Mouse (Mus musculus): ENCODE results near the gene Tmem106c. TPM values are rescaled to one million over a fixed set of nuclear protein-coding genes. Genes with fewer than 3 reads are reported as not detected.

The Tmem106c gene
- total RNA-seq, 2 experiments from 2014 or later: 10.9 to 15.3 TPM

GRCm38 (mm10) chr15:97950240-97950639 is 13.8 kb upstream of the Tmem106c start:
- intact Hi-C loops (cut with DNase I): loop anchor here (5.0 kb wide), 4 partner anchors 158 to 283 kb away; partner anchors contain the start of gene Slc48a1
- DNase-seq (ENCODE audit: low spot score): no peak

- intact Hi-C loops (cut with DNase I): loop anchor here (2.0 to 5.0 kb wide), 6 partner anchors 82 to 285 kb away; partner anchors contain the start of gene Slc48a1
- no peak for DNase-seq (ENCODE audit: low spot score)
Observed at GRCm38 (mm10) chr15:97952137-97952888, 11.7 kb upstream of the Tmem106c start.

- no peak for DNase-seq (ENCODE audit: low spot score)
- intact Hi-C loops (cut with DNase I): loop anchor here (2.0 to 5.0 kb wide), 6 partner anchors 82 to 286 kb away; partner anchors contain the start of gene Slc48a1
Observed at GRCm38 (mm10) chr15:97952889-97953189, 11.2 kb upstream of the Tmem106c start.

GRCm38 (mm10) chr15:97954671-97955070 is 9.3 kb upstream of the Tmem106c start:
- intact Hi-C loops (cut with DNase I): loop anchor here (5.0 kb wide), 4 partner anchors 162 to 287 kb away; partner anchors contain the start of gene Slc48a1
- no peak for DNase-seq (ENCODE audit: low spot score)

- intact Hi-C loops (cut with DNase I): no loop called here
- no peak for DNase-seq (ENCODE audit: low spot score)
Observed at GRCm38 (mm10) chr15:97955286-97955685, 8.7 kb upstream of the Tmem106c start.

- DNase-seq (ENCODE audit: low spot score): no peak
- intact Hi-C loops (cut with DNase I): no loop called here
Observed at GRCm38 (mm10) chr15:97955742-97956141, 8.3 kb upstream of the Tmem106c start.

- intact Hi-C loops (cut with DNase I): no loop called here
- DNase-seq (ENCODE audit: low spot score): no peak
Observed at GRCm38 (mm10) chr15:97956416-97956815, 7.6 kb upstream of the Tmem106c start.

- DNase-seq (ENCODE audit: low spot score): no peak
- intact Hi-C loops (cut with DNase I): loop anchor here (10.0 kb wide), 1 partner anchor 211 kb away; no protein-coding TSS in a partner anchor
Observed at GRCm38 (mm10) chr15:97963329-97963988, 541 bp upstream of the Tmem106c start.

GRCm38 (mm10) chr15:97964836-97965187 is 812 bp downstream of the Tmem106c start:
- intact Hi-C loops (cut with DNase I): loop anchor here (10.0 kb wide), 1 partner anchor 210 kb away; no protein-coding TSS in a partner anchor
- no peak for DNase-seq (ENCODE audit: low spot score)

- DNase-seq (ENCODE audit: low spot score): no peak
- intact Hi-C loops (cut with DNase I): loop anchor here (10.0 kb wide), 1 partner anchor 209 kb away; no protein-coding TSS in a partner anchor
Observed at GRCm38 (mm10) chr15:97965311-97966045, 1.5 kb downstream of the Tmem106c start.

GRCm38 (mm10) chr15:97970299-97970698 is 6.3 kb downstream of the Tmem106c start:
- no peak for DNase-seq (ENCODE audit: low spot score)
- intact Hi-C loops (cut with DNase I): no loop called here

GRCm38 (mm10) chr15:97972580-97972979 is 8.6 kb downstream of the Tmem106c start:
- DNase-seq (ENCODE audit: low spot score): no peak
- intact Hi-C loops (cut with DNase I): no loop called here

GRCm38 (mm10) chr15:97973248-97974005 is 9.4 kb downstream of the Tmem106c start:
- DNase-seq (ENCODE audit: low spot score): no peak
- intact Hi-C loops (cut with DNase I): no loop called here

- DNase-seq (ENCODE audit: low spot score): no peak
- intact Hi-C loops (cut with DNase I): no loop called here
Observed at GRCm38 (mm10) chr15:97981560-97981959, 17.6 kb downstream of the Tmem106c start.

- intact Hi-C loops (cut with DNase I): no loop called here
- no peak for DNase-seq (ENCODE audit: low spot score)
Observed at GRCm38 (mm10) chr15:97989544-97989943, 25.5 kb downstream of the Tmem106c start.

GRCm38 (mm10) chr15:97990124-97990523 is 26.1 kb downstream of the Tmem106c start:
- DNase-seq (ENCODE audit: low spot score): no peak
- intact Hi-C loops (cut with DNase I): no loop called here

- intact Hi-C loops (cut with DNase I): no loop called here
- DNase-seq (ENCODE audit: low spot score): no peak
Observed at GRCm38 (mm10) chr15:97990721-97991120, 26.7 kb downstream of the Tmem106c start.

GRCm38 (mm10) chr15:97991285-97991895 is 27.4 kb downstream of the Tmem106c start:
- DNase-seq (ENCODE audit: low spot score): no peak
- intact Hi-C loops (cut with DNase I): no loop called here

- DNase-seq (ENCODE audit: low spot score): no peak
- intact Hi-C loops (cut with DNase I): no loop called here
Observed at GRCm38 (mm10) chr15:97992027-97992711, 28.2 kb downstream of the Tmem106c start.

Measured in heart, postnatal 25 days (tissue).